In the genomic region with DNA sequence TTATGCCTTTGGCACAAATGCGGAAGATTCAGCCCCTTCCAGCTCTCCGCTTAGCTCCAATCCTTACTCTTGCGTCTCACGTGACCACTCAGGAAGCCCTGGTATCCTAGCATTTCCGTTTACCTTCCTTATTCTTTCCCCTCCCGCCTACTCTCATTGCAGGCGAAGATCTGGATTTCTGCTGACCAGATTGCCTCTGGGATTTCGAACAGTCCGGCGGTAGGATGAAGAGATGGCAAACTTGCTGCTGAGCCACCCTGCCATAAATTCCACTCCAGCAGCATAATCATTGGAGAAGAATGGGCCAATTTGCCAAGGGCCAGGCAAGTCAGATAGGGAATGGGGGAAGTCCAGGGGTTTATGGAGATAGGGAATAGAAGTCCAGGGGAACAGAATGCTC, we compare ENCODE assay signal across 25 mouse cellular contexts.
DNase-seq lines count a peak whose midpoint lies in the region; ATAC-seq lines count a peak whose summit lies in the region.
"Had no signal": no experiment of that assay in that cellular context is flagged by ENCODE, and none has a peak within 500 bp of the region (broad histone marks: within the 10 kb centered on the region; RNA-seq: fewer than 3 reads in every experiment).

No protein-coding gene starts in this region.

- no peak overlapping the region for H3K4me3 ChIP-seq in heart, embryonic 10.5 days
- H3K4me3 ChIP-seq in liver, embryonic 11.5 days (ENCODE audit: low read depth, low read length) = no peak overlapping the region
- H3K4me3 ChIP-seq: heart, embryonic 13.5 days had no signal

- no peak overlapping the region for H3K27ac ChIP-seq in heart, embryonic 10.5 days
- H3K27ac ChIP-seq in liver, embryonic 11.5 days (ENCODE audit: low read depth, low read length) = no peak overlapping the region
- H3K27ac ChIP-seq: heart, embryonic 13.5 days; hindbrain, embryonic 14.5 days; hindbrain, postnatal 0 days had no signal

- H3K4me2 ChIP-seq in liver, embryonic 11.5 days = no peak overlapping the region
- H3K4me2 ChIP-seq: heart, embryonic 13.5 days; hindbrain, embryonic 14.5 days had no signal

- ATAC-seq in liver, embryonic 11.5 days (replicated peaks; ENCODE audit: low FRiP score) = no peak
- ATAC-seq: forebrain, embryonic 14.5 days; forebrain, postnatal 0 days; hindbrain, postnatal 0 days; inflammation-experienced regulatory T-cells, adult 6 months; intestine, embryonic 16.5 days had no signal

- DNase-seq in gastrocnemius, adult 18-20 months (ENCODE audit: low spot score) = peak; percentile 25
- DNase-seq in gastrocnemius, postnatal 10 days = no peak
- DNase-seq in heart, adult 11 months = peak; percentile 70
- DNase-seq in heart, embryonic 10.5 days (ENCODE audit: low spot score) = no peak
- DNase-seq in adipocyte (ENCODE audit: low spot score) = peak; percentile 31
- DNase-seq in liver, embryonic 11.5 days (ENCODE audit: low spot score) = no peak
- DNase-seq: adrenal gland, adult 8-10 months; adrenal gland, postnatal 25 days; B cell, adult 2 months; cerebellum, adult 11-12 months; cerebellum, adult 8-10 months; cerebellum, postnatal 10 days; forebrain, postnatal 0 days; heart, adult 18-20 months; heart, postnatal 14 days; heart, postnatal 4 days; kidney, adult 18-20 months had no signal

- no peaks in the 10 kb centered on the region for H3K27me3 ChIP-seq in heart, embryonic 10.5 days (ENCODE audit: insufficient read depth, poor library complexity, severe bottlenecking)
- H3K27me3 ChIP-seq in liver, embryonic 11.5 days (replicated peaks; ENCODE audit: control insufficient read depth, insufficient read depth, low read length) = no peaks in the 10 kb centered on the region
- H3K27me3 ChIP-seq: CH12.LX; heart, embryonic 13.5 days had no signal

- no peak overlapping the region for H3K9ac ChIP-seq in liver, embryonic 11.5 days (ENCODE audit: low read depth, low read length)
- H3K9ac ChIP-seq: forebrain, postnatal 0 days; heart, embryonic 13.5 days; hindbrain, embryonic 14.5 days had no signal

- 74% methylated on average over 10 of the region's 10 CpGs for WGBS in heart, embryonic 10.5 days
- 74% methylated on average over 10 of the region's 10 CpGs for WGBS in liver, embryonic 11.5 days

- no peaks in the 10 kb centered on the region for H3K36me3 ChIP-seq in heart, embryonic 10.5 days
- no peaks in the 10 kb centered on the region for H3K36me3 ChIP-seq in liver, embryonic 11.5 days (ENCODE audit: control insufficient read depth, insufficient read depth, low read length)
- H3K36me3 ChIP-seq: G1E; heart, embryonic 13.5 days had no signal

- H3K4me1 ChIP-seq in heart, embryonic 10.5 days = no peaks in the 10 kb centered on the region
- no peaks in the 10 kb centered on the region for H3K4me1 ChIP-seq in liver, embryonic 11.5 days (replicated peaks; ENCODE audit: control insufficient read depth, insufficient read depth, low read length)

- H3K9me3 ChIP-seq in heart, embryonic 10.5 days = no peaks in the 10 kb centered on the region
- no peaks in the 10 kb centered on the region for H3K9me3 ChIP-seq in liver, embryonic 11.5 days (ENCODE audit: control insufficient read depth, low read length)
- H3K9me3 ChIP-seq: G1E; heart, embryonic 13.5 days had no signal

Comparison
In these comparisons a context has a peak if more than half of its experiments do, and no peak if none do; other contexts are left out.
1. DNase-seq: peak in gastrocnemius, adult 18-20 months (single experiment), heart, adult 11 months (single experiment) and adipocyte (single experiment); none in gastrocnemius, postnatal 10 days (single experiment), heart, embryonic 10.5 days (single experiment) and liver, embryonic 11.5 days (single experiment).